Mouse (Mus musculus): Measurements from ENCODE around the gene Vsig8.

Gene Vsig8

GRCm38 (mm10) chr1:172590385-172590784, 34.6 kb downstream of the Vsig8 start, which contains the start of gene Slamf8:
TSS of gene Slamf8 (minus strand) at chr1:172590568.
- DNase-seq (ENCODE audit: low spot score in 2 of 2) = no peak

GRCm38 (mm10) chr1:172593321-172593720, 37.6 kb downstream of the Vsig8 start:
- DNase-seq (ENCODE audit: low spot score in 2 of 2) = no peak

GRCm38 (mm10) chr1:172593956-172594355, 38.2 kb downstream of the Vsig8 start:
- DNase-seq (ENCODE audit: low spot score in 2 of 2) = no peak

- peak in 1 of 2 experiments; percentile 66 for DNase-seq (ENCODE audit: low spot score in 2 of 2)
These were observed 38.8 kb downstream of the Vsig8 start for GRCm38 (mm10) chr1:172594495-172594894.

GRCm38 (mm10) chr1:172602326-172602725, 46.6 kb downstream of the Vsig8 start, which contains the start of gene Fcrl6:
TSS of gene Fcrl6 (minus strand) at chr1:172602551.
- DNase-seq (ENCODE audit: low spot score in 2 of 2) = no peak

GRCm38 (mm10) chr1:172611304-172611703, 55.6 kb downstream of the Vsig8 start:
- DNase-seq (ENCODE audit: low spot score in 2 of 2) = no peak

GRCm38 (mm10) chr1:172612745-172613144, 57.0 kb downstream of the Vsig8 start:
- no peak for DNase-seq (ENCODE audit: low spot score in 2 of 2)
